ENCODE assay signal across 20 mouse cellular contexts in the genomic region with DNA sequence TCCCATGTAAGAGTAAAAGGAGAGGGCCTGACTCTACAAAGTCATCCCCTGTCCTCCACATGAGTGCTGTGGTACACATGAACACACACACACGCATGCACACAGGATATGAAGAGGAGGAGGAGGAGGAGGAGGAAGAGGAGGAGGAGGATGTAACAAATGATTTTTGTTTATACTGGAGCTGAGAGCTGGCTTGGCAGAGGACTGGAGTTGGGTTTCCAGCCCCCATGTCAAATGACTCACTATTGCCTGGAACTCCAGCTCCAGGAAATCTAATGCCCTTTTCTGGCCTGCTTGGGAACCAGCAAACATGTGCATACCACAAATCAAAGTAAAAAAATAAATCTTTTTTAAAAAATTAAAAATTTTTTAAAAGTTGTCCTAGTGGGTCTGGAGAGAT.
DNase-seq lines count a peak whose midpoint lies in the region; ATAC-seq and TF ChIP-seq lines count a peak whose summit lies in the region.
"Had no signal": no experiment of that assay in that cellular context is flagged by ENCODE, and none has a peak within 500 bp of the region (broad histone marks: within the 10 kb centered on the region; RNA-seq: fewer than 3 reads in every experiment).

No protein-coding gene starts in this region.

- no peaks in the 10 kb centered on the region for H3K79me2 ChIP-seq in heart, adult 2 months (replicated peaks; ENCODE audit: control insufficient read depth, insufficient read depth, low read length)

- DNase-seq in heart, adult 11 months, result peak; percentile 69
- no peak for DNase-seq in heart, adult 2 months
- DNase-seq in layer of hippocampus, postnatal 10 days (ENCODE audit: low spot score in 2 of 2), result no peak
- DNase-seq: adrenal gland, adult 8-10 months; adrenal gland, postnatal 14 days; adrenal gland, postnatal 36 days; cerebellum, adult 11-12 months; cerebellum, adult 2 months; cerebellum, adult 9-10 months; cerebellum, postnatal 10 days; cerebellum, postnatal 25 days had no signal

- no peak for ATAC-seq in forebrain, embryonic 12.5 days (ENCODE audit: low FRiP score)
- ATAC-seq: activated CD4-positive, CD25-positive, alpha-beta regulatory T cell, adult 4 months; forebrain, embryonic 14.5 days; forebrain, embryonic 16.5 days had no signal

- no peak overlapping the region for H3K4me2 ChIP-seq in forebrain, embryonic 12.5 days
- H3K4me2 ChIP-seq: embryonic facial prominence, embryonic 12.5 days had no signal

- TF ChIP-seq POLR2A in heart, adult 2 months (IDR thresholded peaks at IDR 0.05; ENCODE audit: insufficient read depth, low read depth, low read length), result no peak
- no peak for TF ChIP-seq POLR2A in embryonic fibroblast, embryonic 13.5 days (IDR thresholded peaks at IDR 0.05; ENCODE audit: low read depth, low read length)

- intact Hi-C loops in heart, adult 2 months (cut with DNase I), result no loop called here

- no peaks in the 10 kb centered on the region for H3K9me3 ChIP-seq in forebrain, embryonic 12.5 days
- H3K9me3 ChIP-seq: embryonic facial prominence, embryonic 10.5 days; embryonic facial prominence, embryonic 12.5 days had no signal

- TF ChIP-seq EP300 in heart, adult 2 months (IDR thresholded peaks at IDR 0.05; ENCODE audit: insufficient read depth, low read depth, low read length), result no peak

- no peak overlapping the region for H3K27ac ChIP-seq in heart, adult 2 months
- H3K27ac ChIP-seq in embryonic fibroblast, embryonic 13.5 days (ENCODE audit: insufficient read depth, low read length), result peak overlapping the region; percentile 68
- H3K27ac ChIP-seq in forebrain, embryonic 12.5 days, result no peak overlapping the region
- H3K27ac ChIP-seq: embryonic facial prominence, embryonic 10.5 days; embryonic facial prominence, embryonic 12.5 days had no signal

- WGBS in heart, adult 2 months, result 50% methylated on average over 1 of the region's 1 CpGs
- 91% methylated on average over 1 of the region's 1 CpGs for WGBS in forebrain, embryonic 12.5 days

- no peaks in the 10 kb centered on the region for H3K36me3 ChIP-seq in heart, adult 2 months (ENCODE audit: control insufficient read depth, insufficient read depth, low read length)
- H3K36me3 ChIP-seq in forebrain, embryonic 12.5 days (replicated peaks), result no peaks in the 10 kb centered on the region
- H3K36me3 ChIP-seq: embryonic facial prominence, embryonic 10.5 days; embryonic facial prominence, embryonic 12.5 days had no signal

- no peak overlapping the region for H3K4me3 ChIP-seq in heart, adult 2 months
- H3K4me3 ChIP-seq in embryonic fibroblast, embryonic 13.5 days (ENCODE audit: insufficient read depth, low read length), result no peak overlapping the region
- no peak overlapping the region for H3K4me3 ChIP-seq in forebrain, embryonic 12.5 days (replicated peaks)
- H3K4me3 ChIP-seq: embryonic facial prominence, embryonic 10.5 days; embryonic facial prominence, embryonic 12.5 days; erythroblast, embryonic 14.5 days had no signal

- H3K4me1 ChIP-seq in heart, adult 2 months (ENCODE audit: control insufficient read depth, insufficient read depth, low read length), result no peaks in the 10 kb centered on the region
- peaks cover 12% of the 10 kb centered on the region for H3K4me1 ChIP-seq in embryonic fibroblast, embryonic 13.5 days (ENCODE audit: control insufficient read depth, insufficient read depth, low read length)
- peaks cover 8% of the 10 kb centered on the region for H3K4me1 ChIP-seq in forebrain, embryonic 12.5 days
- H3K4me1 ChIP-seq: embryonic facial prominence, embryonic 10.5 days; embryonic facial prominence, embryonic 12.5 days had no signal

- TF ChIP-seq CTCF in heart, adult 2 months (IDR thresholded peaks at IDR 0.05), result no peak
- no peak for TF ChIP-seq CTCF in embryonic fibroblast, embryonic 13.5 days (IDR thresholded peaks at IDR 0.05; ENCODE audit: borderline replicate concordance, insufficient read depth, low read length)

- no peak overlapping the region for H3K9ac ChIP-seq in heart, adult 2 months (ENCODE audit: low read depth, low read length)
- no peak overlapping the region for H3K9ac ChIP-seq in forebrain, embryonic 12.5 days
- H3K9ac ChIP-seq: embryonic facial prominence, embryonic 12.5 days had no signal

- H3K27me3 ChIP-seq in heart, adult 2 months (ENCODE audit: control insufficient read depth, insufficient read depth, low read length), result no peaks in the 10 kb centered on the region
- H3K27me3 ChIP-seq in forebrain, embryonic 12.5 days, result no peaks in the 10 kb centered on the region
- H3K27me3 ChIP-seq: embryonic facial prominence, embryonic 12.5 days; Patski had no signal
